Mouse (Mus musculus) heart, embryonic 14.5 days (tissue): Measurements from ENCODE around the gene Trp53i13. TPM values are rescaled to one million over a fixed set of nuclear protein-coding genes. Genes with fewer than 3 reads are reported as not detected.

Experiments used
- ATAC-seq: fragments of 200-750 bp; cut with Nextera tagmentation; 2 replicates; pipeline ENCODE4 v1.8.0; 2017; ENCODE audit warnings: low read depth, moderate TSS enrichment; ENCODE audit not compliant: insufficient number of reproducible peaks, insufficient read depth, low FRiP score
- H3K27ac ChIP-seq, 2 experiments: fragments of 200-500 bp in 1 of 2; fragments of 300-500 bp in 1 of 2; sonication (generic) in 1 of 2; replicated peaks in 1 of 2; 2 replicates each; pipeline ENCODE4 v1.5.1; 2012 to 2014; ENCODE audit warnings: low read depth in 2 of 2, low read length in 2 of 2, control low read depth in 1 of 2, mild to moderate bottlenecking in 1 of 2, mixed read lengths in 1 of 2; ENCODE audit not compliant: control insufficient read depth in 1 of 2, insufficient read depth in 1 of 2
- H3K27me3 ChIP-seq: fragments of 300-500 bp; sonication (generic); 2 replicates; pipeline ENCODE4 v1.6.1; 2014; ENCODE audit warnings: mild to moderate bottlenecking, low read length, control low read depth; ENCODE audit not compliant: control insufficient read depth, insufficient read depth
- H3K36me3 ChIP-seq: fragments of 300-500 bp; sonication (generic); 2 replicates; pipeline ENCODE4 v1.6.1; 2014; ENCODE audit warnings: mild to moderate bottlenecking, control low read depth, low read length, mixed read lengths; ENCODE audit not compliant: control insufficient read depth, insufficient read depth
- H3K4me1 ChIP-seq, 2 experiments: fragments of 200-500 bp in 1 of 2; fragments of 300-500 bp in 1 of 2; sonication (generic) in 1 of 2; 2 replicates each; pipeline ENCODE4 v1.6.1; 2012 to 2014; ENCODE audit warnings: low read length in 2 of 2, control low read depth in 1 of 2, mixed read lengths in 1 of 2; ENCODE audit not compliant: control insufficient read depth in 2 of 2, insufficient read depth in 2 of 2
- H3K4me2 ChIP-seq: fragments of 300-500 bp; sonication (generic); 2 replicates; pipeline ENCODE4 v1.6.1; 2014; ENCODE audit warnings: mild to moderate bottlenecking, low read length
- H3K4me3 ChIP-seq, 2 experiments: fragments of 200-500 bp in 1 of 2; fragments of 300-500 bp in 1 of 2; sonication (generic) in 1 of 2; 2 replicates each; pipeline ENCODE4 v1.5.1; 2012 to 2014; ENCODE audit warnings: low read length in 2 of 2, mild to moderate bottlenecking in 2 of 2, control low read depth in 1 of 2, low read depth in 1 of 2, moderate library complexity in 1 of 2; ENCODE audit not compliant: control insufficient read depth in 1 of 2, insufficient read depth in 1 of 2
- H3K9ac ChIP-seq: fragments of 300-500 bp; sonication (generic); 2 replicates; pipeline ENCODE4 v1.6.1; 2014; ENCODE audit warnings: mild to moderate bottlenecking, low read length
- H3K9me3 ChIP-seq: fragments of 300-500 bp; sonication (generic); 2 replicates; pipeline ENCODE4 v1.6.1; 2016; ENCODE audit warnings: low read length, control low read depth; ENCODE audit not compliant: control insufficient read depth
- WGBS: fragments of 180-500 bp; shearing (Covaris S2); extraction: QIAGEN DNeasy Blood & Tissue Kit; methylation state at CpG from one replicate; pipeline ENCODE4 v1.1.7; 2014; 5-methylcytosine and 5-hydroxymethylcytosine counted together
- polyA plus RNA-seq: library from polyadenylated mRNA; unstranded; fragments of >200 nt; fragmentation: Nextera tagmentation; extraction: Ambion mirVana; gene quantifications from 2 replicates; pipeline ENCODE4 v1.2.1, GENCODE M21; 2014

The Trp53i13 gene
- polyA plus RNA-seq, 1 experiment from 2014 or later, result 30.0 TPM

GRCm38 (mm10) chr11:77476216-77476615 is 39.6 kb downstream of the Trp53i13 start:
- no peaks in the 10 kb centered on the region for H3K9me3 ChIP-seq
- peaks cover 21% of the 10 kb centered on the region; the same call in 1 of the 2 replicates for H3K36me3 ChIP-seq
- no peak overlapping the region for H3K4me2 ChIP-seq
- H3K4me1 ChIP-seq, result no peaks in the 10 kb centered on the region
- no peak overlapping the region for H3K9ac ChIP-seq
- no peak overlapping the region for H3K4me3 ChIP-seq
- no peak overlapping the region for H3K27ac ChIP-seq
- 86% methylated on average over 14 of the region's 14 CpGs for WGBS
- no peak for ATAC-seq
- no peaks in the 10 kb centered on the region for H3K27me3 ChIP-seq

DNA sequence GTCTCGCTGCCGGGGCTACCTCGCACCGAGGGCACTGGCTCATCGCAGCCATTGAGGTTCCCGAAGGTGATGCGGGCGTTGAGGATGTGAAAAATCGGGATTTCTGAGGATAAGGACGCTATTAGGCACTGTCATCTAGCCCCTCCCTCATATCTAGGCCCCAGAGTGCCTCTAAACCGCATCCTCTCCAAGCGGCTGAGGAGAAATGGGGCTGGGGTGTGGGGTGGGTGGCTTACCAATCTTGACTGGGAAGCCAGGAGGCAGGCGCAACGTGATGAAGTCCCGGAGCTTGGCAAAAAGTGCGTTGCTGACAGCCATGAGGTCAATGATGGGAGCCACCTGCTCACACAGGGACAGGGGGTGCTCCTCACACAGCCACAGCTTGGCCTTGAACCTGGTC is 43.0 kb downstream of the Trp53i13 start:
- Histone ChIP-seq H3K9ac (no peak overlapping the region), H3K9me3 (no peaks in the 10 kb centered on the region), H3K27me3 (peaks cover 5% of the 10 kb centered on the region; the same call in 1 of the 2 replicates), H3K4me2 (no peak overlapping the region), H3K36me3 (peaks cover 42% of the 10 kb centered on the region), H3K27ac (no peak overlapping the region), H3K4me1 (peaks cover 0 to 2% of the 10 kb centered on the region in 2 experiments; a peak in 1 of 4 replicates), H3K4me3 (no peak overlapping the region)
- 81% methylated on average over 16 of the region's 16 CpGs for WGBS
- no peak for ATAC-seq

GRCm38 (mm10) chr11:77471407-77471806 is 44.4 kb downstream of the Trp53i13 start:
- H3K4me3 ChIP-seq, result no peak overlapping the region; a peak in 1 of 4 replicates
- 76% methylated on average over 28 of the region's 29 CpGs for WGBS
- H3K4me2 ChIP-seq, result no peak overlapping the region

GRCm38 (mm10) chr11:77468397-77468796 is 47.4 kb downstream of the Trp53i13 start:
- 86% methylated on average over 9 of the region's 9 CpGs for WGBS
- Histone ChIP-seq H3K27ac (no peak overlapping the region), H3K36me3 (peaks cover 36% of the 10 kb centered on the region), H3K9ac (no peak overlapping the region), H3K4me3 (no peak overlapping the region), H3K4me1 (peaks cover 35 to 41% of the 10 kb centered on the region in 2 experiments), H3K4me2 (no peak overlapping the region), H3K27me3 (peaks cover 16% of the 10 kb centered on the region), H3K9me3 (no peaks in the 10 kb centered on the region)
- no peak for ATAC-seq

More at GRCm38 (mm10) chr11:77471407-77471806, 44.4 kb downstream of the Trp53i13 start:
- no peak for ATAC-seq
- Histone ChIP-seq H3K27ac (no peak overlapping the region), H3K36me3 (peaks cover 42% of the 10 kb centered on the region), H3K4me1 (peaks cover 12% of the 10 kb centered on the region in 2 experiments), H3K27me3 (peaks cover 10% of the 10 kb centered on the region; the same call in 1 of the 2 replicates), H3K9me3 (no peaks in the 10 kb centered on the region), H3K9ac (no peak overlapping the region)

DNA sequence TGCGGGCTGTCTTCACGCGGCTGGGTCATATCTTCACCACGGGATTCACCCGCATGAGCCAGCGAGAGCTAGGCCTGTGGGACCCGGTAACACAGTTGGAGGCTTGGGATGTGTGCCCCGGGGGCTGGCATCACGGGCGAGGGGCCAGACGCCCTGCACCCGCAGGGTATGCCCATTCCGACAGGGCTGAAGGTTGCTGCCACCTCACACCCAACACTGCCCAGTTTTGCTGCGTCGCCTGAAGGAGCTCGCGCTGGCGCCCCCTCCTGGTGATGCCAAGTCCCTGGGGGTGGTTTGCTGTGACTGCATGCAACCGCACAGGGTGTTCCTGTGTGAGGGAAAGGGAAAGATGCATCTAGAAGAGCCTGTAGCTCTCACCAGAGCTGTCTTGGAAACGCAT is 48.0 kb downstream of the Trp53i13 start:
- Histone ChIP-seq H3K27me3 (peaks cover 16% of the 10 kb centered on the region), H3K27ac (no peak overlapping the region), H3K4me3 (no peak overlapping the region), H3K36me3 (peaks cover 34% of the 10 kb centered on the region), H3K9ac (no peak overlapping the region), H3K4me2 (no peak overlapping the region), H3K9me3 (no peaks in the 10 kb centered on the region), H3K4me1 (peaks cover 39 to 46% of the 10 kb centered on the region in 2 experiments)
- WGBS, result 24% methylated on average over 20 of the region's 20 CpGs
- ATAC-seq, result no peak

DNA sequence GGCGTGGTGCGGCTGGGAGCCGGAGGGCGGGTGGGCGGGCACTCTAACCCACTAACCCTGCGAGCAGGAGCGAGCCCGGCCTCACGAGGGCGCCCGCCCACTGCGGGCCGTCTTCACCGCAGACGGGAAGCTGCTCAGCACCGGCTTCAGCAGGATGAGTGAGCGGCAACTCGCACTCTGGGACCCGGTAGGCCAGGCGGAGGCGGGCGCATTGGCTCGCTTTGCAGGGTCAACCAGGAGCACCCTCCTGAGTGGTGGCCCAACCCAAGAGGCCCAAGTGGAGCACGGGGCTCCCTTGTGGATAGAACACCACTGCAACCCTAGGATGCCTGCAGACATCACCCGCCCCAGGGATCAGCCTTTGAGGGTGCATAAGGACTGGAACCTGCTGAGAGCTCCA is 48.6 kb downstream of the Trp53i13 start:
- H3K4me2 ChIP-seq, result 0 out of 2 replicates have a peak overlapping the region, but pooled peaks have one; percentile 11
- H3K4me1 ChIP-seq, result peaks cover 39 to 47% of the 10 kb centered on the region in 2 experiments
- no peak overlapping the region for H3K27ac ChIP-seq
- H3K9me3 ChIP-seq, result no peaks in the 10 kb centered on the region
- H3K4me3 ChIP-seq, result no peak overlapping the region
- H3K27me3 ChIP-seq, result peaks cover 16% of the 10 kb centered on the region
- H3K9ac ChIP-seq, result no peak overlapping the region
- ATAC-seq, result no peak
- 11% methylated on average over 25 of the region's 25 CpGs for WGBS
- peaks cover 32% of the 10 kb centered on the region for H3K36me3 ChIP-seq

GRCm38 (mm10) chr11:77466544-77466943 is 49.2 kb downstream of the Trp53i13 start:
- peaks cover 16% of the 10 kb centered on the region for H3K27me3 ChIP-seq
- H3K36me3 ChIP-seq, result peaks cover 26% of the 10 kb centered on the region
- H3K4me2 ChIP-seq, result no peak overlapping the region
- no peaks in the 10 kb centered on the region for H3K9me3 ChIP-seq
- 0 out of 2 replicates have a peak overlapping the region, but pooled peaks have one; percentile 34 for H3K9ac ChIP-seq
- no peak overlapping the region for H3K4me3 ChIP-seq
- H3K4me1 ChIP-seq, result peaks cover 39 to 51% of the 10 kb centered on the region in 2 experiments
- no peak overlapping the region for H3K27ac ChIP-seq
- 33% methylated on average over 9 of the region's 9 CpGs for WGBS
- no peak for ATAC-seq

- WGBS, result 76% methylated on average over 3 of the region's 3 CpGs
- Histone ChIP-seq H3K4me3 (no peak overlapping the region), H3K36me3 (peaks cover 20% of the 10 kb centered on the region), H3K27me3 (peaks cover 16% of the 10 kb centered on the region), H3K9ac (peak overlapping the region; percentile 5; the same call in 1 of the 2 replicates), H3K9me3 (no peaks in the 10 kb centered on the region), H3K4me1 (peaks cover 39 to 57% of the 10 kb centered on the region in 2 experiments), H3K4me2 (peak overlapping the region; percentile 79; the same call in 1 of the 2 replicates), H3K27ac (peak overlapping the region; percentile 72 to 96)
- no peak for ATAC-seq
Observed at GRCm38 (mm10) chr11:77465111-77465510, 50.7 kb downstream of the Trp53i13 start.
